Mouse (Mus musculus): ENCODE measurements at regions not wholly inside any gene's neighbourhood (a gene's known extent, or its start where the extent isn't known, plus 50 kb on each side); places are given as distances from the start of the nearest gene placed in this dataset.

GRCm38 (mm10) chr10:18910898-18911297 is 66.1 kb downstream of the Perp start:
- TF ChIP-seq GATA1 (IDR thresholded peaks at IDR 0.05; ENCODE audit: borderline replicate concordance, low read length): no peak
- TF ChIP-seq FLI1 (IDR thresholded peaks at IDR 0.05; ENCODE audit: low read length): no peak
